Mouse (Mus musculus) thymus, adult 2 months (tissue): ENCODE measurements around the gene Atxn1.

Experiments used
- CTCF ChIP-seq: fragments of 200-500 bp; IDR thresholded peaks from 2 replicates; pipeline ENCODE4 v1.5.1; 2012; ENCODE audit warnings: mild to moderate bottlenecking, control low read depth, low read length, moderate library complexity, borderline replicate concordance; ENCODE audit not compliant: control insufficient read depth, poor library complexity, insufficient read depth; ENCODE audit errors: extremely low read depth
- POLR2A ChIP-seq: fragments of 200-500 bp; IDR thresholded peaks from 2 replicates; pipeline ENCODE4 v1.6.1; 2012; ENCODE audit warnings: mild to moderate bottlenecking, low read length, control low read depth, moderate library complexity; ENCODE audit not compliant: control insufficient read depth, poor library complexity, insufficient read depth; ENCODE audit errors: extremely low read depth

DNA sequence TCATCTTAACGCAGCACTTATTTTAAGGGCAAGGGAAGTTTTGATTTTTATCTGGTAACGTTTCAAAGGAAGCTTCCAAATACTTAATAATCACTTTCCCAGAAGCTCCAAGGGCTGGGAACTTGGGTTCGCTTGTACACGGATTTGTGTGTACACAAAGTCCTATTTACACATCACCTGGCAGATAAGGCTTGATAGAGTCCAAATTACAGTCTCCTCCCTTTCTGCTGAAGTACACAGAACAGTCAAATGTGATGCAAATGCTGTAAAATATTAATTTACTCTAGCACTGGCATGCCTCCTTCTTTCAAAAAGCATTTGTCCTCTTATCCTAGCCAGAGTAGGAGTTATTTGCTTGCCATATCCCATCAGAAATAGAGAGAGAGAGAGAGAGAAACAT lies 6.5 kb downstream of the Atxn1 start:
- TF ChIP-seq CTCF (no peak), POLR2A (no peak)
